Mouse (Mus musculus) C2C12 (cell line): Measurements from ENCODE around the gene Bahd1.

Source experiments
- CEBPB ChIP-seq: IDR thresholded peaks from one replicate; pipeline ENCODE4 v1.6.1; 2011; ENCODE audit warnings: low read depth, mild to moderate bottlenecking, control low read depth, moderate library complexity
- CTCF ChIP-seq: IDR thresholded peaks from one replicate; pipeline ENCODE4 v1.5.1; 2011; ENCODE audit not compliant: control insufficient read depth, insufficient read depth, insufficient read length
- FOSL1 ChIP-seq: IDR thresholded peaks from one replicate; pipeline ENCODE4 v1.8.0; 2011; ENCODE audit warnings: mild to moderate bottlenecking, low read length; ENCODE audit not compliant: poor library complexity, insufficient read depth, severe bottlenecking
- MAX ChIP-seq: IDR thresholded peaks from one replicate; pipeline ENCODE4 v1.6.1; 2011; ENCODE audit warnings: mild to moderate bottlenecking, control low read depth
- MYOD1 ChIP-seq: IDR thresholded peaks from one replicate; pipeline ENCODE4 v1.6.1; 2011; ENCODE audit warnings: low read depth; ENCODE audit not compliant: control insufficient read depth, insufficient read length
- MYOG ChIP-seq: IDR thresholded peaks from one replicate; pipeline ENCODE4 v1.6.1; 2011; ENCODE audit not compliant: control insufficient read depth, insufficient read length; ENCODE audit errors: extremely low read depth
- USF1 ChIP-seq: IDR thresholded peaks from one replicate; pipeline ENCODE4 v1.6.1; 2011; ENCODE audit warnings: low read depth, mild to moderate bottlenecking, control low read depth, moderate library complexity

DNA sequence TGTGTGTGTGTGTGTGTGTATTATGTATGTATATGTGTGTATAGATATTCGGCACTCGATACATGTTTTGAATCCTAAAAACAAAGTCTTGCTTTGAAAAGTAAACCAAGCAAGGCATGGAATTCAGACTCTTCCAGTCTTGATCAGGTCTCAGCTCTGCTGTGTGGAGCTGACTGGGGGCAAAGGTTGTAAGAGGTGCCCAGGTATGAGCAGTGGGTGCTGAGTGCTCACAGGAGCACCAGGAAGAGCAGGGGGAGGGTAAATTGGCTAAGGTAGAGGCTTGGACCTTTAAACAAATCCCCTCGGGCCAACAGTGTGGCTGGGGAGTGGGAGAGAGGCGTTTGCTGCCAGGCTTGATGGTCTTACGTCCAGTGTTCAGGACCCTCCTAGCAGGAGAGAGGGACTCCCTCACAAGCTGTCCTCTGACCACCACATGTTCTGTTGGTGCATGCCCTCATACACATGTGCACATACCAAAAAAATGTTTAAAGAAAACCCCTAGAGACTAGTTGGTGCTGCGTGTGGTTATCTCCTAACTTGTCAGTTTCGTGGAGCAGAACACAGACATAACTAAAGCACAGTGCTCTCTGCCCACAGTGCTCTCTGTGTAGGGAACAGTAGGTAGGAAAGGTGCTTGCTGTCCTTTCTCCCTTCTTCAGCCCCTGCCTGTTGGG is 10.6 kb downstream of the Bahd1 start:
- TF ChIP-seq CTCF (no peak), USF1 (no peak), MYOD1 (no peak), CEBPB (no peak), FOSL1 (no peak), MYOG (no peak), MAX (no peak)
